Mouse (Mus musculus) T-cell, adult 2 months (primary cell): Measurements from ENCODE around the gene Apoc1.
A peak's percentile ranks its signal among the peaks of the same experiment; 100 is the strongest.

ENCODE experiments used
- DNase-seq: peaks from one replicate; pipeline ENCODE4 v3.0.0; 2022; ENCODE audit warnings: low spot score

The Apoc1 gene

DNA sequence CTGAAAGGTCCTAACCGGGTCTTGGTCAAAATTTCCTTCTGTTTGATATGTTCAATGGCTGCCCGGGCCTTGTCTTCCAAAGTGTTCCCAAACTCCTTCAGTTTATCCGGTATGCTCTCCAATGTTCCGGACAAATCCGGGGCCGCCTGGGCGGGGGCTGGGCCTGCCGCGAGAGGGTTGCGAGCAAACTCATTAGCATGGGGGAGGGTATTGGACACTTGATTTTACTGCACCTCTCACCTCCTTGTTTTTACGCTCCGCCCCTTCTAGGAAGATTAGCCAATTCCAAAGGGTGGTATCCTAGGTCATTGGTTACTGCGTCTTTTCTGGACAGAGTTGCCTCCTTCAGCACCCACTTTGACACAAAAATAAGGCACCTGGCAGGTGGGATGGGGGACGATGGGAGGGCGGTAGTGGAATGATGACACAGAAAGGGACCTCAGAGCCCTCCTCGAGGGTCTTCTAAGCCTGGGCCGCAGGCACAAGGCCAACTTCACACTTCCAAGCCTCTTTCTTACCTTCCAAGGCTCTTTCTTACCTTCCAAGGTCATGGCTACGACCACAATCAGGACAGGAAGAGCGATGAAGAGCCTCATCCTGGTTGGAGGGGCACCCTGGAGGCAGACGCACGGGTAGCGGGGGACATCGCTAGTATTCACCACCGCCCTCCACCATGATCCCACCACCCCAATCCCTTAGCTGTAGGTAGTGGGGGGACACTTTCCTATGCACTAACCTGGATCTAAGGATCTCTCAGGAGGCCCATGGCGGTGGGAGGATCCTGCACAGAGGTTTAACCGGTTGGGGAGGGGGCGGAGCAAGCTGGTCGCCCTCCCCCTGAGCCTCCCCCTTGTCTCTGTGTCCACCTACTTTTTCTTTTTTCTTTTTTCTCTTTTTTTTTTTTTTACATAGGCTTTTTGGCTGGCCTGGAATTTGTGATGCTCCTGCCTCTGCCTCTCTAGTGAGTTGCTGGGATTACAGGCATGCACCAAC lies at the start of gene Apoc1:
Apoc1 (minus strand) TSS at position 788 of the 993 bp plus-strand sequence.
- DNase-seq, result no peak

DNA sequence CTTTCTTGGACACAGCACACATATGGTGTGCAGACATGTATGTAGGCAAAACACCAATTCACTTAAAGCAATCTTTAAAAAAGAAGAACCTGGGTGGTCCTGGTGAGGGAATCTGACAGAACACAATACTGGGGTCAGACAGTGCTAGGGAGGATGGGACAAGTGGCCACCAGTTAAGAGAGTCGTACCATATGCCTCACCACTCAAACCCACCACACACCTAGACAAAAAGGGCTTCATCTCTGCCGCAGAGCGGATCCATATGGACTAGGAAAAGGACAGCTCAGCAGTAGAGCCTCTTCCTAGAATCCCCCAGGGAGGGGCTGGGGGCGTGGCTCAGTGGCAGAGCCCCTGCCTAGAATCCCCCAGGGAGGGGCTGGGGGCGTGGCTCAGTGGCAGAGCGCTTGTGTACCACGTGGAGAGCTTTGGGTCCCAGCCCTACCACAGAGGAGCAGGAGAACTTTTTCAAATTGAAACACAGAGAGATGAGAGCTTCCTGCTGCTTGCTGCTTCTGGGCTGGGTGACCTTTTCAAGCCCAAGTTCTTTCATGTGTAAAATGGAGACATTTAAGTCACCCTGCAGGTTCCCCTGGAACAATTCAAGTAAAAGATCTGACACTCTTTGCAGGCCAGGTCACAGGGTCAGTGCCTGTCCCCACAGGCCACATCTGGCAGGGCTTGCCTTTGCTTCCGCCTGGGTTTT lies 49.0 kb upstream of the Apoc1 start:
- no peak for DNase-seq

DNA sequence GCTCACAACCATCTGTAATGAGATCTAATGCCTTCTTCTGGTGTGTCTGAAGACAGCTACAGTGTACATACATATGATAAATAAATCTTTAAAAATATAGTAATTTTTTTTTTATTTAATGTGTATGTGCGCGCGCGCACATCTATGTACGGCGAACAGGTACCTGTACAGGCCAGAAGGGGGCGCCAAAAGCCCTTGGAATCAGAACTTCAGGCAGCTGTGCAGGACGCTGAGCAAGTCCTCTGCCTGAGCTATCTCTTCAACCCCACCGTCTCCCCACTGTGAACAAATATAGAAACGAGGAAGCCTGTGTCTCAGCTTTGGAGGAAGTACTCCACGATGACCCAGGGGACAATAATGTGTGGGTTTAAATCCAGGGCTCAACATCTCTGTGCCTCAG lies 47.8 kb upstream of the Apoc1 start:
- no peak for DNase-seq

DNA sequence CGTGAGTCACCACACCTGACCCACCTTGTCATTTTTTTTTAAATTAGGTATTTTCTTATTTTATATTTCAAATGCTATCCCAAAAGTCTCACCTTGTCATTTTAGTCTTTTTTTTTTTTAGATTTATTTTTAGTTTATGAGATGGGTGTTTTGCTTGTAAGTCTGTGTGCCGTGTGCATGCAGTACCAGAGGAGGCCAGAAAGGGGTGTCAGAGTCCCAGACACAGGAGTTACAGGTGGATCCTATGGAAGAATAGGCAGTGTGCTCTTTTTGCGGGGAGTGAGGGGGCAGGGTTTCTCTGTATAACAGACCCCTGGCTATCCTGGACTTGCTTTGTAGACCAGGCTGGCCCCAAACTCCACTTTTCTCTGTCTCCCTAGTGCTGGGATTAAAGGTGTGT lies 46.3 kb upstream of the Apoc1 start:
- no peak for DNase-seq

DNA sequence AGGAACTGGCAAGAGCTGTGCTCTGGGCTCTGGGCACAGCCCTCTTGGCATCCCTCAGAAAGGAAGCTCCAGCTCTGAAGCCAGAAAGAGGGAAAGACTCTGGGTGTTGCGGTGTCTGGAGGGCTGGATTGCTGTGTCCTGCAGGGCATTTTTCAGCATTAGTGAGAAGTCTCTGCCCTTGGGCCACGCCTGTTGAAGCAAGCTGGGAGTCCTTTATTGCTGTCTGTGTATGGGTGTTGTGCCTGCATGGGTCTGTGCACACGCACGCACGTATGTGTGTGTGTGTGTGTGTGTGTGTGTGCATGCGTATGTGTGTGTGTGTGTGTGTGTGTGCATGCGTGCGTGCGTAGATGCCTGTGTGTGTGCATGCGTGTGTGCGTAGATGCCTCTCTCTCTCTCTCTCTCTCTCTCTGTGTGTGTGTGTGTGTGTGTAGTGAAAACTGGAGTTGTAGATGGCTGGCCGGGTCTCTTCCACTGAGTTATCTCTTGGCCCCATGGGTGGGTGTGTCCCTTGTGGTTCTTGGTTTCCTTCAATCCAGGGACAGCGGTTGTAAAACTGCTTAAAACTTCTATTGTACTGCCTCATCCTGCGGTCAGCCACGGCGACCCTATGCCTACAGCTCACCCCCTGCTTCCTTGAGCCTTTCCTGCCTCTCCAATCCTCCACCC lies 44.1 kb upstream of the Apoc1 start:
- DNase-seq, result no peak

DNA sequence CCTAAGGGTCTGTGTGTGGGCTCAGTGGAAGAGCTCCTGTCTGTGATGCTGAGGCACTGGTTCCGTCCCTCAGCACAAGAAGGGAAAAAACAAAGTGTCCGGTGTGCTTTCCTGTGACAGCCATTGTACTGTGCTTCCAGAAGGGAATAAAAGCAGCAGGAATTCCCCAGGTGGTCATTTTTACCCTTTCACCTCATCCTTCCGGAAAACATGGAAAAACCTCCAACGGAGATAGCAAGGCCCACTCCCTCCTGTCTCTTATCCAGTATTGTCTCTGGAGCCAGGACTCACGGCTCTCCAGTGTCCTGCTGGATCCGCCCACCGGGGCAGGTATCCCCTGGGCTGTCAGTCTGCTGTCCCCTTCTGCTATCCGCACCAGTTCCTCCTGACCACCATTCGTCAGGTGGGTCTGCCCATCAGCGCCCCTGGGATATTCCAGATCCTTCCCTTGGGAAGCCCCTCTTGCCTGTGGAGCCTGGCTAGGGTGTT lies 41.8 kb upstream of the Apoc1 start:
- DNase-seq, result no peak

DNA sequence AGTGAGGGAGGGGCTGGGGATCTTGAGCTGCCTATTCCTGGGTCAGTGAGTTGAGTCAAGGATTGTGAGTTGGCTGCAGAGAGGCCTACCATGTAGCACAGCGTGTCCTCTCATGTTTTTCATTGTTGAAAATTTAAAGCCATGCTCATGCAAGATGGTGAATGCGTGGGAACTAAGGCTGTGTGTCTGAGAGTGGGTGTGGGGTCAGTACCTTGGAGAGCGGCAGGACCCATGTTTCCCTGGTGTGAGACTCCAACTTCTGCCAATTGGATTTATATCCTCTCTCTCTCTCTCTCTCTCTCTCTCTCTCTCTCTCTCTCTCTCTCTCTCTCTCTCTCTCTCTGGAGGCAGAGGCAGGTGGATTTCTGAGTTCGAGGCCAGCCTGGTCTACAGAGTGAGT lies 34.1 kb upstream of the Apoc1 start:
- no peak for DNase-seq

DNA sequence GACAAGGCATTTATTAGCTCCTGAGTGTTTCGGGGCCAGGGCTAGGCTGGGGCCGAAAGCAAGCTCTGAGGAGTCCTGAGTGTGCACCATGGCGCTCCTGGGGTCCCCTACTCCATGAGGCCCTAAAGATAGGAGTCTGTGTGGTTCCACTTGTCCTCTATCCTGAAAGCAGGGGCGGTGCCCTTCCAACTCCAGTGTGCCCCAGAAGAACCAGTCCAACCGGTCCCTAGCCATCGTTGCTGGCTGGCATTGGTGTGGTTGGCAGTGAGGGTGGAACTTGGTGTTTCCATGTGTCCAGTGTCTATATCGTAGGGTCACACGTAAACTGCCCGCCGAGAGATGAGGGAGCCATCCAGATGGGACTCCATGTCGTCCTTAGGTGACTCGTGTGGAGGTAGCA lies 31.7 kb upstream of the Apoc1 start:
- DNase-seq, result no peak

DNA sequence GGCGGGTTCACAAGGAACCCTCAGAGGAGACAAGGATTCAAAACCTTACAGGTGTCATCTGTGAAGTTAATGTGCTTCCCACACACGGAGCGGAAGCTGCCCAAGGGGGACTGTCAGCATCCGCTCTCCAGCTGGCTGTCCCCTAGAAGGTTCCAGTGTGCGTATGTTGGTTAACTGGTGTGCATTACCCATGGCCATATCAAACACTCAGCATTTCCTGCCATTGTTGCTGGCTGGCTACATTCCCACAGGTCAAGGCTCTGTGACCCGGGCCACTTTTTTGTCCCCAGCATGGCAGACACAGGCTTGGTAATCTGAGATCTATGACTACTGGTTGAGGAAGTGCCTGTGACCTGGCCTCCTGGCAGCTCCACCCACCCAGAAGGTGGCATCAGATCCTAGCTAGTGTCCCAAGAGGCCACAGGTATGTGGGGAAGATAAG lies 30.3 kb upstream of the Apoc1 start:
- DNase-seq, result no peak

DNA sequence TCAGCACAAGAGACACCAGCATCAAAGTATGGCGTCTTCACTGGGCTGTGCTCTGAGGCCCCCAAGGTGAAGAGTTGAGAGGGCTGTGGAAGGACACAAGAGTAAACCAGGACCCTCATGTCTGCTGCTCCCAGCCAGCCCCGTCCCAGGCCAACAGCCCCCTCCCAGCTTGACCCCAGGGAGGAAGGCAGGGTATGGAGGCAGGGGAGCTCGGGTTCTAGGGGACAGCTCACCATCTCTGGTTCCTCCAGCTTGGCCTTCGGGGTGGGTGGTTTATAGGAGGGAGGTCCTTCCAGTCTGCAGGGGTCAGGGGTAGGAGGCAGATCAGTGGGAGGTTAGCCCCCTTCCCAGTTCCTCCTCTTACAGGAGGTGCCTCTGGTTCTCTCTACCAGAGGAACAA lies 26.7 kb upstream of the Apoc1 start:
- DNase-seq, result no peak

DNA sequence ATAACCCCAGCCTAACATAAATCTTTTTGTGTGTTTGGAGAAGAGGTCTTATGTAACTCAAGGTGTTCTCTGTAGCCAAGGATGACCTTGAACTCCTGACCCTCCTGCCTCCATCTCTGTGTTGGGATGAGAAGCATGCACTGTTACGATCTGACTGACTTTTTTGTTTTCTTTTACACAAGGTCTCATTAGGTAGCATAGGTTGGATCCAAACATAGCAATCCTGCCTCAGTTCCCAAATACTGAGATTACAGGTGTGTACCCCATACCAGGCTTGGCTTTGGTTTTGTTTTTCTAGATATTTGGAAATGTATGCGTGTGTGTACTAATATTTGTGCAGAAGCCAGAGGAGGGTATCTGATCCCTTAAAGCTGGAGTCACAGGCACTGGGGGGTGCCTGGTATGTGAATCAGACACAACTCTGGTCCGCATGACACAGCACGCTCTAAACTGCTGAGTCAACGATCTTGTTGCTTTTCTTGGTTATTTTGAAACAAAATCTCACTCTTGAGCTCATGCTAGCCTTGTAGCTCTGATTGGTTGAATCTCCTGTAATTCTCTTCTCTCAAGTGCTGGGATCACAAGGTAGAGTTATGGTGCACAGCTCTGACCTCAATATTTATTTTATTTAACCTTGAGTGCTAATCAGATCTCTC lies 26.0 kb upstream of the Apoc1 start:
- DNase-seq, result no peak

DNA sequence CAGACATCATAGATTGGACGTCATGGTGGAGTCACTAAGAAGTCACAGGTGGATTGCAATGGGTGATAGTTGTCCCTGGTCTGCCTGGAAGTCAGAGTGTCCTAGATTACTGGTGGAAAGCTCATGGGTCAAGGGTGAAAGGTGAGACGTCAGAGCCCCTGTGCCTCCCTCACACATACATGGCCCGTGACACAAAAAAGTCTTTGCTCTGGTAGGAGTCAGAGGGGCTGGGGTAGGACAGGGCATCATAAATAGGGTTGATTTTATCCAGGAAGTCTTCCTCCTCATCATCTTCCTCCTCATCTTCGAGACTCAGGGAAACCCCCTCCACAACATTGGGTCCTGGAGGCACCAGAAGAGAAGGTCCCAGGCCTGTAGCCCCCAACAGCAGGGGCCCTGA lies 24.9 kb upstream of the Apoc1 start:
- DNase-seq, result no peak

DNA sequence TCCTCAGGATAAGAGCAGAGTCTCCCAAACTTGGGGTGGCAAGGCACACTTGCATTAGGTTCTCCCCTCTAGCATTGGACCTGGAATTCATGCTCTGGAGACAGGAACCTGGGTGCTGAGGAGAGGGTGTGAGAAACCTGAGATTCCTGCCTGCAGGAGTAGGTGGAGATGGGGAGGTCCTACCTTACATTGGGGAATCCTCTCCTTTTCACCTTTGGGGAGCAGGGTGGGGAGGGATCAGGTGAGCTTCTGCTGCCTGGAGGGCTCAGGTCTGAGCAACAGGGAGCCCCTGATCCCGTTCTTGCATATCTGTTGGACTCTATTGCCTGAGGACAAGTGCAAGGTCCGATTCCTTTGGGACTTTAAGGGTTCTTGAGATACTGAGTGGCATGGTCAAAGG lies 24.4 kb upstream of the Apoc1 start:
- no peak for DNase-seq

DNA sequence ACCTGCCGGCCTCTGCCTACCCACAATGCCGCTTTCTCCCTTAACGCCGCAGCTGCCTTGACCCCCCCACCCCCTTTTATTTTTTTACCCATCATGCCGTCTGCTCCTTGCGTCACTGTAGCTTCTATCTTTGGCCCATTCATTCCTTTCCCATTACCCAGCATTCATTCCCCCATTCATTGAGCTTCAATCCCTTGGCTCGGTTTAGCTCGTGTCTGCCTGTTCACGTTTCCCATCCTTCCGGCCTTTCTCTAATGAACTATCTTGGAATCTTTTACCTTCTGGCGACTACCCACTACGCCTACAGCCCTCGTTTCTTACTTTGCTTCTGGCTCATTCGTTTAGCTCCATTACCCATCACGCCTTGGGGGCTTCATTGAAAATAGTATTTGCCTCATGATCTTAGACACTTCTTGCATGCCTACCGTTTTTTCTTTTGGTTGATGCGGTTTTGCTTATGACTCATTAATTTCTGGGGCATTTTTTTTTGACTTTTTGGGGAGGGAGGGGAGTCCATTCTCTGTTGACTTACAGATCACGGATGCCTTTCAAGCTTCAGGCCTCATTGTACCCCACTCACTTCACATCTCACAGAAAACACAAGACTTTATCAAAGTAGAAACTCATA lies 23.7 kb upstream of the Apoc1 start:
- peak; percentile 42 for DNase-seq

DNA sequence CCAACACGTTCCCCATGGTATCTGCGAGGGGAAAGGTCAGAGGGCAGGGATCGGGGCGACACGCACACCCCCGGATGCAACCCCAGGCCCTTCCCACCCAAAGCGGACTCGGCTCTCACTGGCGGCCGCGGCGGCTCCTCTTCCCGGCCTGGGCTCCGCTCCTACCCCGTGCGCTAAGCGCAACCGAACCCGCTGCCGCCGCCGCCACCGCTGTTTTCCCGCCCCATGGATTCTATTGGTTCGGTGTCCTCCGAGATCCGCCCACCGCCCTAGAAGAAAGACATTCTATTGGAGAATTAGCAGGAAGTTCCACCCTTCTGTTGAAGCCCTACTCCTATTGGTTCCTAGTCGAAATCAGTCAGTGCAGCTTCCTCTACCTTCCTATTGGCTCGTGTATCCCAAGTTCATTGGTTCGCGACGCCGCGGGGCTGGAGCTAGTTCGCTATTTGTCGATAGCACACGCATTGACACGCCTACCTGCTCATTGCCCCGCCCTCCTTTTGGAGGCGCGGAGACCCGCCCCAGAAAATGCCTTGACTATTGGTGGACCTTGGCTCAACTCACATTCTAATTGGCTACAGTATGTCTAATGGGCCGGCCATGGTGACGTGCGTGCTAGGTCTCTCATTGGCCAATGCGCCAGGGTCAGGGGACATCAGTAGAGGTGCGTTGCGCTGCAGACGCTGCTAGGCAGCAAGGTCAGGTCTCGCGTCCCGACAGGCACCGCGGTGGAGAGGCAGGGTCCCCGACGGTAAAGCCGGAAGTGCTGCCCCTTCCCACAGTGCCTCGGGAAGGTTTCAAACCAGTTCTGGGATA lies 23.0 kb upstream of the Apoc1 start, which contains the start of gene Tomm40:
Tomm40 (minus strand) TSS at position 200 of the 816 bp plus-strand sequence.
- DNase-seq, result peak; percentile 100

DNA sequence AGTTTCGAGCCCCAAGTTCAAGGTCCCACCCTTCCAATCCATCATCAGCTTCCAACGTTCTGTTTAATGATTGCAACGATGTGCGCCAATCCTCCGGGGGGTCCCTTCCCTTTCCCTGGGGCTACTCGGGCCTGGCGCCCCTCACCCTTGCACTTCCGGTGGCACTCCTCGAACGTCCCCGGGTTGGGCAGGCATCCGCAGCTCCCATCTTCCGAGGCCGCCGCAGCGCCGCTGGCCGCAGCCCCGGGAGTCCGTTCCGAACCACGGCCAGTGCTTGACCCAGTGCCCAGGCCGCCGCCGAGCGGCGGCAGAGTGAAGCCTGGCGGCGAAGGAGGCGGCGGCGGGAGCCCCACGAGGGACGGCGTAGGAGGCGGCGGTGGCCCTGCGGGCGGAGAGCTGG lies 22.4 kb upstream of the Apoc1 start:
- DNase-seq, result no peak

DNA sequence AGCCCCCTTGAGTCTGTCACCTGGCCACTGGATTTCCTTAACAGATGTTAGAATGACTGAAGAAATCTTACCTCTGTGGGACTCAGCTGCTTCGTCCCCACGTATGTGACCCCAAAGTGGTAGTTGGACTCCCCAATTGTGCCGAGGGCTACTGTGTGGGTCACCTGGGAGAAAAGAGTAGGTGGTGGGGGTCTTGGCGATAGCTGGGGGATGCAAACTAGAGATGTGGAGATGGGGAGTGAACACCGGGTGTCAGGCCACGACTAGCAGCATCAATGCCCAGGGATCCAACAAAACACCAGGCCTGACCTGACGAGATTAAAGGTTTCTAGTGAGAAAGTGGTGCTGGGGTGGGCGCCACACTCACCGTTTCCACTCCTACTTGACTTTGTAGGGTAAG lies 21.1 kb upstream of the Apoc1 start:
- DNase-seq, result no peak

DNA sequence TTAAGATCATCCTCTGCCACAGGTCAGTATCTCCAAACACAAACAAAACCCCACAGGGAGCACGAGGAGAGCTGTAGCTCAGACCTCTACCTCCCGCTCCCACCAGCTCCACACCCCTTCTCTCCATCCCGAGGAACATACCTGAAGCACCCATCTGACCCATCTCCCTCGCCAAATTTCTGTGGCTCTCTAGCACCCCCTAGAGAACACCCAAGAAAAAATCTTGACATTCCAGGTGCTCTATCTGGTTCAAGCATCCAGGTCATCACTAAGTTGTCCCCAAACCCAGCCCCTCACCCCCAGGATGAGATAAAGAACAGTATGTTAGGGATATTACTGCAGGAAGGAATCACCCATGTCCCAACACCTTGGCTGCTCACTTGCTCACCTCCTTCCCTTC lies 20.7 kb upstream of the Apoc1 start:
- no peak for DNase-seq

DNA sequence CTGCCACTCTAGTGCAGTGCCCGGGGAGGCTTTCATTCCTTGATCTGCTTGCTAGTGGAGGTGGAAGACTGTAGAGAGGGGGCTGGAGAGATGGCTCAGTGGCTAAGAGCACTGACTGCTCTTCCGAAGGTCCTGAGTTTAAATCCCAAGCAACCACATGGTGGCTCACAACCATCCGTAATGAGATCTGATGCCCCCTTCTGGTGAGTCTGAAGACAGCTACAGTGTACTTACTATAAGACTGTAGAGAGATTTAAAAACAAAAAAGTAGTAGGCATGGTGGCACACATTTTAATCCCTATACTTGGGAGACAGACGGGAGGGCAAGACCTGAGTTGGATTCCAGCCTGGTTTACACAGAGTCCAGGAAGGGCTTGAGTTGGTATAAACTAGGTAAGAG lies 20.0 kb upstream of the Apoc1 start:
- DNase-seq, result no peak

DNA sequence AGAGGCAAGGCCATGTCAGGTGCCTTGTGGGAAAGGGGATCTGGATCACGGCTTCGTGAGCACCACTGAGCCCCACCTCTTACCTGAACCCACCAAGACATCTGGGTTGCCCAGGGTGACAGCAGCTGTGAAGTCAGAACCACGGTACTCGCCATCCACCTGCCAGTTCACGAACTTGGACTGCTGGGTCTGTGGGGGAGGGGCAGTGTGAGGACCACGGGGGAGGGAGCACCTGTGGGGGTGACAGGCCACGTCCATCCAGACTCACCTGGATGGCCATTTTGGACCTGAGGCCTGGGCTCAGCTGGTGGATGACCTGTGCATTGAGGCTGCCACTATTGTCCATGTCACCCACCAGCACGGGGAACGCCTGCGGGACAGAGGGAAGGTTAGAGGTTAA lies 18.2 kb upstream of the Apoc1 start:
- DNase-seq, result no peak

DNA sequence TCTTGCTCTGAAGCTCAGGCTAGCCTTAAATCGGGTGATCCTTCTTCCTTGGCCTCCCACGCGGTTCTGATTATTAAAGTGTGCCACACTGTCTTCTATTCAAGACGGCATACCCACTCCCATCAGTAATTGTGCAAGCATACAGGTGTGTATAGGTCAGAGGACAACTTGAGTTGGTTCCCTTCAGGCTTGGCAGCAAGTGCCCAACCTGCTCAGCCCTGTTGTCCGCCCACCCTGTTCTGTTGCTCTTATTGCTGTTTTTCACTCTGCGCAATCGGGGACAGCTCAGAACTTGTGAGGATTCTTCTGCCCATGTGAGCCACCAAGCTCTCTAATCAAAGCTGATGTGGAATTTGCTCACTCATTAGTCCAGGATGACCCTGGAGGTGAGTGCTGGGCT lies 12.8 kb upstream of the Apoc1 start:
- no peak for DNase-seq
